Mouse (Mus musculus): ENCODE results near the gene Cyb5r1.
A peak's percentile ranks its signal among the peaks of the same experiment; 100 is the strongest.
"Not testable (repeated sequence)": the region's sequence is repeated elsewhere in the genome, so short reads cannot be mapped to it uniquely, and the experiment has no call there.

Gene Cyb5r1

DNA sequence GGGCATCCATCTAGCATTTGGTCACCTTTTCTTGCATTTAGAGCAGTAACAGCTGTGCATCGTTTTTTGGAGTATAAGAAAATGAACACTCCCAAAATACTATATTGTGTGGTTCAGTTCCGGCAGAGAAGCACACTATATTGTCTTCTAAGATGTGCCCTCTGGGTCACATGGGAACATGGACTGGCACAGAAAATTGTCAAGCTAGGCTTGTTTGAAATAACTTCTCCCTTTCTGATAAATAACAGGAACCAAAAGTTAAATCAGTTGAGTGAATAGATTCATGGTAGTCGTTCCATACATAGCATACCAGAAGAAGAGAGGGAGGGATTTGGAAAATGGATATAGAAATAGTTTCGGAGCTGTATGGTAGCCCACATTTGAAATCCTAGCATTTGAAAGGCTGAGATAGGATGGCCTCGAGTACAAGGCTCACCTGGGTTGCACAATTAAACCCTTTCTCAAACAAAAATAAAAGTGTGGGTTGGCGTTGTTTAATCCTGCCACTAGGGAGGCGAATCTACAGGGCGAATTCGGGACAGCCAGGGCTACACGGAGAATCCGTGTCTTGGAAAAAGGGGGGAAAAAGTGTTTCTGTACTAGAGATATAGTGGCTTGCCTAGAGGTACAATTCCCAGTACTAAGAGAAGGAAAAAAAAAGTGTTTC is 9.3 kb downstream of the Cyb5r1 start:
- DNase-seq (ENCODE audit: low read depth, low spot score) = no peak

GRCm38 (mm10) chr1:134415168-134415831 is 9.9 kb downstream of the Cyb5r1 start, which contains the start of gene Adipor1:
Adipor1 (plus strand) TSS chr1:134415378.
- DNase-seq (ENCODE audit: low read depth, low spot score) = peak; percentile 99

- no peak for DNase-seq (ENCODE audit: low read depth, low spot score)
Measured at GRCm38 (mm10) chr1:134418414-134418975, 13.1 kb downstream of the Cyb5r1 start.

GRCm38 (mm10) chr1:134419176-134419575 is 13.8 kb downstream of the Cyb5r1 start:
- peak; percentile 42 for DNase-seq (ENCODE audit: low read depth, low spot score)

DNA sequence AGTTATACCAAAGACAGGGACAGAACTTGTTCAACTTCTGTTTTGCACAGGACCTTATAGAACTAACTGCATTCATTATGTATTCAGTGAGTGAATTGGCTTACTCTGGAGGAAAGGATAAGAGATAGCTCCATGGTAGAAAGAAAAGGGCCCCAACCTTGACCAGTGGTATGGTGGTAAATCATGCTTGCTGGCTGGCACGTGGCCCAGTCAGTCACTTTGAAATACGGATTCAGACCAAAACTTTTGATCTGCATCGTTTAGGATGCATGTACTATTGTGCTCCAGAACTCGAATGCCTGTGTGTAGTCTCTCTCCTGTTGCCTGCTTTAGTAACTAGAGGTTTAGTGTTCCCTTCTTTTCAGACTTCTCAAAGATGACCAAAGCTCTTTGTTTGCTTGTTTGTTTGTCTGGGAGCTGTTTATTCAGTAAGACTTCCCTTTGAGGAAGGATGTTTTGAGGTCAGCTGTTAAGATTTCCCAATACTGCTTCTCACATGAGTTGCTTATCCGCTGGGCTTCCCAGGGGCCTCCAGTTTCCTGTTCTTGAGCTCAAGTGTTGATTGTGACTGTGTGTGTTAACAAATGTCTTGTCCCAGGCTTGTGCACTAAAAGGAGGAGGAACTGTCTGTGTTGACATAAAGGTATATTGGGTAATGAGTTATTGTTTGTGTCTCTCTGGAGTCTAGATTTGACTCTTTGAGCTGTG is 14.5 kb downstream of the Cyb5r1 start:
- DNase-seq (ENCODE audit: low read depth, low spot score) = no peak

GRCm38 (mm10) chr1:134423911-134424310 is 18.6 kb downstream of the Cyb5r1 start:
- peak; percentile 41 for DNase-seq (ENCODE audit: low read depth, low spot score)

DNA sequence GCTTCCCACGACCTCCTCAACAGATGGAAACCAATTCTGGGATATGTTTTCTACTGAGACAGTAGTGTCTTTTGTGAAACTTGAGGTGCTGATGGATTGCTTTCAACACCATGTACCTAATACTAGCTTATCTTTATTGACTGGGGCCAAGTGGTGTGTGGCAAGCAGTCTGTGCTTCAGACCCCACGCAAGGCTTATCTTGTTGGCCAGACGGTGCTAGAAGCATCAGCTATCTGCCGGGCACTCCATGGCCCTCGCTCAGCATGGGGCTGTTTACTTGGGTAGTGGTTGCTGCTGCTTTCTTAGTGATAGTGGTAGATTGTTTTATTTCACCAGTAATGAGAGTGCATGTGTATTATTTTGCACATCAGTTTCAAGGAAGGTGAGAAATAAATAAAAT is 20.9 kb downstream of the Cyb5r1 start:
- no peak for DNase-seq (ENCODE audit: low read depth, low spot score)

GRCm38 (mm10) chr1:134433002-134433401 is 27.6 kb downstream of the Cyb5r1 start:
- DNase-seq (ENCODE audit: low read depth, low spot score) = peak; percentile 37

DNA sequence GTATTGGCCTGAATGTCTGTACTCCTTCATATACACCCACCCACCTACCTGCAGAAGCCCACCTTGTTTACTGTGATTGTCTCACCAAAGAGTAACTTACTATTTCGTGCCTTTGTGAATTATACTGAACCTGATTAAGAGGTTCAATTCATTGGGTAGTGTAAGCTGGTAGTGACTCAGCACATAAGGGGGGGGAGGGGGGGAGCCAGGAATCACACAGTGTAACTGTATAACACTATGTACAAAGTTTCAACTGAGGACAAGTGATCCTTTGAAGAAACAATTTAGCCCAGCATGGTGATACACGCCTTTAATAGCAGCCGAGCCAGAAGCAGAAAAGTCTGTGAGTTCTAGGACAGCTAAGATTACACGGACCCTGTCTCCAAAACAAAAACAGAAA is 28.1 kb downstream of the Cyb5r1 start:
- no peak for DNase-seq (ENCODE audit: low read depth, low spot score)

GRCm38 (mm10) chr1:134435414-134435813 is 30.1 kb downstream of the Cyb5r1 start:
- DNase-seq (ENCODE audit: low read depth, low spot score) = peak; percentile 93

GRCm38 (mm10) chr1:134440437-134440836 is 35.1 kb downstream of the Cyb5r1 start:
- DNase-seq (ENCODE audit: low read depth, low spot score) = no peak

GRCm38 (mm10) chr1:134441737-134442136 is 36.4 kb downstream of the Cyb5r1 start:
- not testable (repeated sequence) for DNase-seq (ENCODE audit: low read depth, low spot score)

DNA sequence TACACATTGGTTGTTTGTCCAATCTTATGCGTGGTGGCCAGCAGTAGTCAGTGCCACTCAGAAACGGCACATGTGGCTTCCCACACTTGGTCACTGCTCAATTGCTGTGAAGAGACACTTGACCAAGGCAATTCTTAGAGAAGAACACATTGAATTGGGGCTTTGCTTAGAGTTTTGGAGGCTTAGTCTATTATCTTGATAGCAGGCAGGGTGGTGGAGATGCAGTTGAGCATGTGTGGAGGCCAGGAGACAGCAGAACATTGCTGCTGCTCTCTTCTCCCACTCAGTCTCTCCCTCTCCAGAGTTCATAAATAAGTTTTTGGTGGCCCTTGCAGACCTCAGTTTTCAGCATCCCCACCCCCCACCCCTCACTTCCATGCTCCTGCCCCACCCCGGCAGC is 37.0 kb downstream of the Cyb5r1 start:
- DNase-seq (ENCODE audit: low read depth, low spot score) = no peak

DNA sequence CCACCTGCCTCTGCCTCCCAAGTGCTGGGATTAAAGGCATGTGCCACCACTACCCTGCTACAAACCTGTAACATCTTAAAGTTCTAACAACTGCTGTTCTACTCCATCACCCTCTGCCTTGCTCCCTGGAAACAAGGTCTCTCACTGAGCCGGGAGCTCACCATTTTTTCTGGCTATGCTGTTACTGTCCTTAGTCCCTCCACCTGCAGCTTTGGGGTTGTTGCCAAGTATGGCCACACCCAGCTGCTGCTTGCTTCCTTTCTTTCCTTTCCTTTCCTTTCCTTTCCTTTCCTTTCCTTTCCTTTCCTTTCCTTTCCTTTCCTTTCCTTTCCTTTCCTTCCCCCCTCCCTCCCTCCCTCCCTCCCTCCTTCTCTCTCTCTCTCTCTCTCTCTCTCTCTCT is 37.9 kb downstream of the Cyb5r1 start:
- DNase-seq (ENCODE audit: low read depth, low spot score) = not testable (repeated sequence)

GRCm38 (mm10) chr1:134445418-134445817 is 40.1 kb downstream of the Cyb5r1 start:
- DNase-seq (ENCODE audit: low read depth, low spot score) = no peak

GRCm38 (mm10) chr1:134448537-134448936 is 43.2 kb downstream of the Cyb5r1 start:
- not testable (repeated sequence) for DNase-seq (ENCODE audit: low read depth, low spot score)

DNA sequence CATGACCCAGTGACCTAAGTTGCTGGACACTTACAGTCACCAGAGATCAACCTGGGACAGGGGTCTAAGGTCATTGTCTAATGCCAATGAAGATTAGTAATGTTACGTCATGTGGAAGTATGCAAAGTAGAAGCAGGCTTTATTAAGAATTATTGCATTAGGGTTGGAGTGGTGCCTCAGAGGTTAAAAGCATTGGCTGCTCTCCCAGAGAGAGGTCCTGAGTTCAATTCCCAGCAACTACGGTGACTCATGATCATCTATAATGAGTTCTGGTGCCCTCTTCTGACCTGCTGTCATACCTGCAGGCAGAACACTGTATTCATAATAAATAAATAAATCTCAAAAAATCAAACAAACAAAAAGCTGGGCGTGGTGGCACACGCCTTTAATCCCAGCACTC is 44.8 kb downstream of the Cyb5r1 start:
- DNase-seq (ENCODE audit: low read depth, low spot score) = no peak

DNA sequence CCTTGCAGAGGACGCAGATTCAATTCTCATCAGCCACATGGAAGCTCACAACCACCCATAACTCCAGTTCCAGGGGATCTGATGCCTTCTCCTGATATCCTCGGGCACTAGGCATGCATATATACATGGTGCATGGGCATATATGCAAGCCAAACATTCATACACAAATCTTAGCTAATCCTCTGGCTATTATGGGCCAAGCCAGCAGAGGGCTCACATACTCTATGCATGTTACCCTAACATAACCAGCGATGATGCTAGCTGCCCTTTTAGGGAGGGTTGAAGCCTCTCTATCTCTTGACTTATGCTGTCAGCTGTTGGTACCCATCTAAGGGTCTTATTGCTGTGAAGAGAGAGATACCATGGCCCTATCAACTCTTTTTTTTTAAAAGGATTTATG is 45.6 kb downstream of the Cyb5r1 start:
- no peak for DNase-seq (ENCODE audit: low read depth, low spot score)

- peak; percentile 99 for DNase-seq (ENCODE audit: low read depth, low spot score)
Measured at GRCm38 (mm10) chr1:134454904-134455824, 49.8 kb downstream of the Cyb5r1 start, which contains the start of gene Klhl12. Klhl12 (plus strand) TSS chr1:134455531.

- DNase-seq (ENCODE audit: low read depth, low spot score) = no peak
Measured at GRCm38 (mm10) chr1:134456060-134456459, 50.7 kb downstream of the Cyb5r1 start.

DNA sequence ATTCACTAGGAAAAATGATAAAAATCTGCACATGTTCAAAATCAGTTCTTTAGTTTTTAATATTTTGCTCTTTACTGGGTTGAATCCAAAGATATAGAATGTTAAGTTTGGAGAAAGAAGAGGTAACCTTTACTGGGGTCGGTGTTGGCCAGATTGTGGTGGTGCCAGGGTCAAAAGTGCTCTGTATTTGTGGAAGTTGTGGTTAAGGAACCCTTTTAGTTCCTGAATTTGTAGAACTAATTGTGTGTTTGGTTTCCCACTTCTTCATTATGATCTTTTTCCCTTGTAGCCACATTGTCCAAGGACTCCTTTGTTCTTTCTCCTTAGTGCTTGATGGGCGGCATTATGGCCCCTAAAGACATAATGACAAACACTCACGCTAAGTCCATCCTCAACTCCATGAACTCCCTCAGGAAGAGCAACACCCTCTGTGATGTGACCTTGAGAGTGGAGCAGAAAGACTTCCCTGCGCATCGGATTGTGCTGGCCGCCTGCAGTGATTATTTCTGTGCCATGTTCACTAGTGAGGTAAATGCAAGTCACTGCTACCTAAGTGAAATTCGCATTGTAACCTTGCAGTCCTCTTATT is 52.9 kb downstream of the Cyb5r1 start:
- peak; percentile 54 for DNase-seq (ENCODE audit: low read depth, low spot score)
